Mouse (Mus musculus) c-Kit-negative CD71-positive TER-119-positive erythroid progenitor cells, embryonic 14.5 days (primary cell): ENCODE data around the gene Rplp1.

Experiments
- DNase-seq: peaks from one replicate; pipeline ENCODE4 v3.0.0-alpha.2; 2013; ENCODE audit warnings: low read depth, low spot score

Rplp1 gene

GRCm38 (mm10) chr9:61911300-61912128 lies 2.8 kb downstream of the Rplp1 start:
- DNase-seq, result no peak

- DNase-seq, result no peak
These were observed 3.7 kb downstream of the Rplp1 start for GRCm38 (mm10) chr9:61910526-61911256.

GRCm38 (mm10) chr9:61909633-61910032 lies 4.7 kb downstream of the Rplp1 start:
- DNase-seq, result no peak

GRCm38 (mm10) chr9:61908832-61909407 lies 5.4 kb downstream of the Rplp1 start:
- no peak for DNase-seq

GRCm38 (mm10) chr9:61908341-61908740 lies 6.0 kb downstream of the Rplp1 start:
- DNase-seq, result no peak

GRCm38 (mm10) chr9:61907621-61908295 lies 6.6 kb downstream of the Rplp1 start:
- DNase-seq, result no peak

- no peak for DNase-seq
These were observed 7.4 kb downstream of the Rplp1 start for GRCm38 (mm10) chr9:61906912-61907311.

GRCm38 (mm10) chr9:61905576-61905975 lies 8.8 kb downstream of the Rplp1 start:
- DNase-seq, result no peak

GRCm38 (mm10) chr9:61904201-61904600 lies 10.1 kb downstream of the Rplp1 start:
- no peak for DNase-seq

- no peak for DNase-seq
These were observed 11.9 kb downstream of the Rplp1 start for GRCm38 (mm10) chr9:61902445-61902844.

- DNase-seq, result no peak
These were observed 12.8 kb downstream of the Rplp1 start for GRCm38 (mm10) chr9:61901574-61901973.

GRCm38 (mm10) chr9:61899804-61900203 lies 14.5 kb downstream of the Rplp1 start:
- peak; percentile 36 for DNase-seq

GRCm38 (mm10) chr9:61898401-61898800 lies 15.9 kb downstream of the Rplp1 start:
- DNase-seq, result no peak

GRCm38 (mm10) chr9:61895014-61895413 lies 19.3 kb downstream of the Rplp1 start:
- DNase-seq, result no peak

- no peak for DNase-seq
These were observed 24.5 kb downstream of the Rplp1 start for GRCm38 (mm10) chr9:61889855-61890254.

GRCm38 (mm10) chr9:61887661-61888379 lies 26.5 kb downstream of the Rplp1 start:
- no peak for DNase-seq

GRCm38 (mm10) chr9:61885964-61886363 lies 28.4 kb downstream of the Rplp1 start:
- no peak for DNase-seq

- DNase-seq, result no peak
These were observed 29.4 kb downstream of the Rplp1 start for GRCm38 (mm10) chr9:61884936-61885335.

- DNase-seq, result no peak
These were observed 30.0 kb downstream of the Rplp1 start for GRCm38 (mm10) chr9:61884375-61884774.

- no peak for DNase-seq
These were observed 32.2 kb downstream of the Rplp1 start for GRCm38 (mm10) chr9:61882179-61882578.

GRCm38 (mm10) chr9:61878889-61879288 lies 35.5 kb downstream of the Rplp1 start:
- DNase-seq, result no peak
